Mouse (Mus musculus): ENCODE results near the gene Sdhaf1. TPM values are rescaled to one million over a fixed set of nuclear protein-coding genes. Genes with fewer than 3 reads are reported as not detected.
A peak's percentile ranks its signal among the peaks of the same experiment; 100 is the strongest.

Gene Sdhaf1
- polyA plus RNA-seq, 1 experiment from 2014 or later: 14.3 TPM

DNA sequence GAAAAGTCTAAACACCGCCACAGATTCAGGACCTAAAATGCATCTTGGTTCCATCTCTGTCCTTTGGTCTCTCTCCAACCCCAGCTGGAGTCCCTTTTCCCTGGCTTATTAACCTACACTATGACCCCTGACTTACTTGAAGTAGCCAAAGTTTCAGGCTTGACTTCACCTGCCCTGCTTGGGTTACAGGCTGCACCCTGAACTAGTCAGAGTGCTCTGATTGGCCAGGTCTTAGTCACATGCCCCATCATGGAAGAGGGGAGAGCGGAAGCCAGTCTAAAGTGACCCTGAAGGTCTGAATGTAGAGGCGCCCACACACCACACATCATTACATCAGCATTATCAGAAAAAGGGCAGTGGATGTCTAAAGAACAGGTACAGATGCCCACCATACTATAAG, 5.6 kb downstream of the Sdhaf1 start:
- 95% methylated on average over 3 of the region's 3 CpGs for WGBS
- H3K27ac ChIP-seq (ENCODE audit: low read length): no peak overlapping the region

DNA sequence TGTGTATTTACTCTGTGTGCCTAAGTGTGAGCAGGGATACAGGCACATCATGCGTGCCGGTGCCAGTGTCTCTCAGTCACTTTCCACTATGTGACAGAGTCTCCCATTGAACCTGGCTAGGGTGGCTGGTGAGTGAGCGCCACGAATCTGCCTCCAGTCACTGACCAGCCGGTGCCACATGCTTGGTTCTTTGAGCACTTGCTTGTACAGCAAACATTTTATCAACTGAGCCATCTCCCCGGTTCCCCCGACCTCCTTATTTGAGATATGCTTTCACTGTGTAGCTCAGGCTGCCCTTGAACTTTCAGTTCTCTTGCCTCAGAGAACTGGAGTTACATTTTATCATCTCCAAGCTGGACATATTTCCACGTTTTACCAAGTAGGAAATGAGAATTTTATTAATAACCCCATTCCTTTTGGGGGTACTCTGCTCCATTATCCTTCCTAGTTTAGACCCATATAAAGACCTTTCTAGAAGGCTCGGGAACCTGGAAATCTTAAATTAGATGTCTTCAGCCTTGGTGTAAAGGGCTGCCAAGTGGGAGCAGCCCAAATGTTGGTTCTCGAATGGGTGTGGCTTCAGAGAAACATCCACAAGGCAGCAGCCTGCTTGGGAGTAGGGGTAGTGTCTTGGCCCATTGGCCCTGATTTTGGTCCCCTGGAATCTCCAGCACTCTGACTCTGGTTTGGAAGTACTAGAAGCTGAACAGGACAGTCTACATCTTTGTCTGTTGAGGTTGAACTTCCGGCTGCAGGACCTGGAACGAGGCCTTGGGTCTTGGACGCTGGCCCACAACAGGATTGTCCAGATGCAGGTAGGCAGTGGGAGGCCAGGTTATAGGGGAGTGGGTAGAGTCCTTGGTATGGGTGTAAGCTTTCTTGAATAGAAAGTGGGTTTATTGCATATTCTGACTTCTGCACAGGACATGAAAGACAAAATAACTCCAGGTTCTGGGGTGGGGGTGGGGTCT, 7.9 kb downstream of the Sdhaf1 start:
- WGBS: 65% methylated on average over 13 of the region's 13 CpGs
- Histone ChIP-seq H3K9me3 (ENCODE audit: control insufficient read depth, low read length) (no peaks in the 10 kb centered on the region), H3K9ac (ENCODE audit: low read depth, low read length) (peak overlapping the region; percentile 60), H3K36me3 (ENCODE audit: control insufficient read depth, insufficient read depth, low read length) (no peaks in the 10 kb centered on the region), H3K4me3 (ENCODE audit: low read length) (peak overlapping the region; percentile 53), H3K27ac (ENCODE audit: low read length) (no peak overlapping the region), H3K4me1 (ENCODE audit: control insufficient read depth, insufficient read depth, low read length) (peaks cover 8% of the 10 kb centered on the region; the same call in 1 of the 2 replicates), H3K27me3 (replicated peaks; ENCODE audit: control insufficient read depth, insufficient read depth, low read length) (no peaks in the 10 kb centered on the region), H3K4me2 (ENCODE audit: low read depth, low read length) (peak overlapping the region; percentile 57)
- no peak for ATAC-seq

More for the DNA sequence above, 5.6 kb downstream of the Sdhaf1 start:
- no peak overlapping the region for H3K9ac ChIP-seq (ENCODE audit: low read depth, low read length)
- no peak overlapping the region for H3K4me3 ChIP-seq (ENCODE audit: low read length)
- no peak for ATAC-seq
- H3K36me3 ChIP-seq (ENCODE audit: control insufficient read depth, insufficient read depth, low read length): no peaks in the 10 kb centered on the region
- peaks cover 12% of the 10 kb centered on the region for H3K4me1 ChIP-seq (ENCODE audit: control insufficient read depth, insufficient read depth, low read length)
- H3K27me3 ChIP-seq (replicated peaks; ENCODE audit: control insufficient read depth, insufficient read depth, low read length): no peaks in the 10 kb centered on the region
- H3K4me2 ChIP-seq (ENCODE audit: low read depth, low read length): no peak overlapping the region
- H3K9me3 ChIP-seq (ENCODE audit: control insufficient read depth, low read length): no peaks in the 10 kb centered on the region

DNA sequence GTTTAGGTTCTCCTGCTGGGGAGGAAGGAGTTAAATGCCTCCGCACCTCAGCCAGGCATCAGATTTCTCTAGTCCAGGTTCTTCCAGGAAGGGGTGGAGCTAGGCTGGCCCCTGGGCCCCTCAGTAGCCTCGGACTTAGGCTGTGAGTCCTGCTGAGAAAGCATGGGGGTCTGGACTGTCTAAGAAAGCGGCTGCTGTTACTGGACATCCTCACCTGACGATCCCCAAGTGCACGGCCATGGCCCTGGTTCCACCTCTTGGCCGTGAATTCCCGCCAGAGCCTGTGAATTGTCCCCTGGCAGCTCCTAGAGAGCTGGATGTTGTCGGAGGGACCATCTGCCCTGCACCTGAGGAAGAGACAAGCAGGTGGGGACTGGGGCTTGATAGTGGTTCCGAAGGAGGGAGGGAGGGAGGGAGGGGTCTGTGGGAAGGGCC, 9.0 kb downstream of the Sdhaf1 start, which contains the start of gene Syne4:
Gene Syne4 (plus strand): TSS at position 87 of the 435 bp plus-strand sequence.
- peak within 1 kb of the TSS; percentile 57 for H3K4me2 ChIP-seq (ENCODE audit: low read depth, low read length)
- no peaks in the 10 kb centered on the region for H3K9me3 ChIP-seq (ENCODE audit: control insufficient read depth, low read length)
- WGBS: 3% methylated on average over 9 of the region's 9 CpGs
- peak; percentile 88 for ATAC-seq
- peak within 1 kb of the TSS; percentile 60 for H3K9ac ChIP-seq (ENCODE audit: low read depth, low read length)
- H3K27ac ChIP-seq (ENCODE audit: low read length): peak within 1 kb of the TSS; percentile 1; the same call in 1 of the 2 replicates
- H3K36me3 ChIP-seq (ENCODE audit: control insufficient read depth, insufficient read depth, low read length): no peaks in the 10 kb centered on the region
- H3K27me3 ChIP-seq (replicated peaks; ENCODE audit: control insufficient read depth, insufficient read depth, low read length): no peaks in the 10 kb centered on the region
- peak within 1 kb of the TSS; percentile 53 for H3K4me3 ChIP-seq (ENCODE audit: low read length)
- peaks cover 11% of the 10 kb centered on the region for H3K4me1 ChIP-seq (ENCODE audit: control insufficient read depth, insufficient read depth, low read length)

DNA sequence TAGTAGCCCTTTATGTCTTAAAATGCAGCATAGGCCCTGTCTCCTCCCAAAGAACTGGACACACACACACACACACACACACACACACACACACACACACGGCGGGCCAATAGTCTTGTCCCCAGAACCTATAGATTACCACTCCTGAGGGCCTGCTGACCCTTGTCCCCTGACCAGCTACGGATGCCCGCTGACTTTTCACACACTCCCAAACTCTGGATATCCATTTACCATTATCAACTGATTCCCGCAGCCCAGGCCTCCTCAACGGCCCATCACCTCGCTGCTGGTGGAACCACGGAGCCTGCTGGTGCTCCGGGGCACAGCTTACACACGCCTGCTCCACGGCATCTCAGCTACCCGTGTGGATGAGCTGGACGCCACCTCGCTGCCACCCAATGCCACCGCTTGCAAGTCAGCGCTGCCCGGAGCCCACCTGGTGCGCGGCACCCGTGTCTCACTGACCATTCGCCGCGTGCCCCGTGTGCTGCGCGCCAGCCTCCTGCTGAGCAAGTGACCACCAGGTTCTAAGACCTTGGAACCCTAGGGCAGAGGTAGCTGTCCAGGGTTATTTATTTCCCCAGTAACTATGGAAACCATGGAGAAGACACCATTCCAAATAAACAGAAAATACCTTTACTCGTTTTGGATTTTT, 9.9 kb downstream of the Sdhaf1 start:
- no peak overlapping the region for H3K27ac ChIP-seq (ENCODE audit: low read length)
- H3K9me3 ChIP-seq (ENCODE audit: control insufficient read depth, low read length): no peaks in the 10 kb centered on the region
- no peak overlapping the region for H3K4me2 ChIP-seq (ENCODE audit: low read depth, low read length)
- H3K4me3 ChIP-seq (ENCODE audit: low read length): no peak overlapping the region
- H3K36me3 ChIP-seq (ENCODE audit: control insufficient read depth, insufficient read depth, low read length): no peaks in the 10 kb centered on the region
- 47% methylated on average over 27 of the region's 27 CpGs for WGBS
- H3K27me3 ChIP-seq (replicated peaks; ENCODE audit: control insufficient read depth, insufficient read depth, low read length): no peaks in the 10 kb centered on the region
- H3K9ac ChIP-seq (ENCODE audit: low read depth, low read length): no peak overlapping the region
- peaks cover 17% of the 10 kb centered on the region for H3K4me1 ChIP-seq (ENCODE audit: control insufficient read depth, insufficient read depth, low read length)
- ATAC-seq: no peak

DNA sequence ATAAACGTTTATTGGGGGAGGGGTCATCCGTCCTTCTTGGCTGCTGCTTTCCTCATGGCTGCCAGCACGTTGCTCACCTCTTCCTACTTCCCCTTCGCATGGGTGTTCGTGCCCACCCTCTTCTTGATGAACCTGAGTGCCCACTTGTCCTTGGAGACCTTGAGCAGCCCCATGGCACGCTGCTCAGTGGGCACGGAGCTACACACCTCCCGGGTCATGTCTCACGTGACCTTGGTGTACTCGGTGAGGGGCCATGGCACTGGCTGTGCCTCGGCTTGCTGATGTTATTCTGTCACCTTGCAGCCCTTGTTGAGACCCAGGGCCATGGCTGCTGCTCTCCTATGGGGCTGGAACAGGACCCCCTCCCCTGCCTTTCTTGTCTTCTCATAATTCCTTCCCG, 13.6 kb downstream of the Sdhaf1 start:
- H3K27me3 ChIP-seq (replicated peaks; ENCODE audit: control insufficient read depth, insufficient read depth, low read length): no peaks in the 10 kb centered on the region
- H3K36me3 ChIP-seq (ENCODE audit: control insufficient read depth, insufficient read depth, low read length): no peaks in the 10 kb centered on the region
- H3K4me2 ChIP-seq (ENCODE audit: low read depth, low read length): no peak overlapping the region
- H3K4me3 ChIP-seq (ENCODE audit: low read length): no peak overlapping the region
- 81% methylated on average over 12 of the region's 12 CpGs for WGBS
- H3K4me1 ChIP-seq (ENCODE audit: control insufficient read depth, insufficient read depth, low read length): peaks cover 20% of the 10 kb centered on the region
- ATAC-seq: no peak
- no peaks in the 10 kb centered on the region for H3K9me3 ChIP-seq (ENCODE audit: control insufficient read depth, low read length)
- H3K9ac ChIP-seq (ENCODE audit: low read depth, low read length): no peak overlapping the region
- H3K27ac ChIP-seq (ENCODE audit: low read length): no peak overlapping the region

DNA sequence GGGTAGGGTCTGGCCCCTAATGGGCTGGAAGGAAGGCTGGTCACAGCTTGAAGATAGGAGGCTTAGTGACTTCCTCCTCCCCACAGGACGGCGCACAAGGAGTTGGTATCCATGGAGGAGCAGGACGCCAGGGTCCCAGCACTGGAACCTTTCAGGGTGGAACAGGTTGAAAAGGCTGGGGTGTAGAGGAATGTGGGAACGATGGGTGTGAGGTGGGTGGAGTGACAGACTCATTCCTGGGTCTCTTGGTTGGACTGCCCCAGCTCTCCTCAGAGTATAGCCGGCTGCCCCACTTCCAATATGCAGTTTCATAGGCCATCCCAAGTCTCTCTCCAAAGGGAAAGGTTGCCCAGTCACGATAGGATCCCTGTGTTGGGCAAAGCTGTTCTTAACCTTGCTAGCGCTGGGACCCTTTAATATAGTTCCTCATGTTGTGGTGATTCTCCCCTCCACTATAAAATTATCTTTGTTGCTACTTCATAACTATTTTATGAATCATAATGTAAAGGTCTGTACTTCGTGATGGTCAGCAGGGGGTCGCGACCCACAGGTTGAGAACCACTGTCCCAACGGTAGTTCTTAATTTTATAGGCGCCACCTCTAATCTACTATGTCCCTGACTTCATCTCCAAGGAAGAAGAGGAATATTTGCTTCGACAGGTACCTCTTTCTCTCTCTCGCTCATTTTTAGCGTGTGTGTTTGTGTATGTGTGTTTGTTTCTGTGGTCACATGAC, 14.1 kb downstream of the Sdhaf1 start:
- peak overlapping the region; percentile 69 for H3K9ac ChIP-seq (ENCODE audit: low read depth, low read length)
- 58% methylated on average over 15 of the region's 15 CpGs for WGBS
- no peaks in the 10 kb centered on the region for H3K36me3 ChIP-seq (ENCODE audit: control insufficient read depth, insufficient read depth, low read length)
- H3K27me3 ChIP-seq (replicated peaks; ENCODE audit: control insufficient read depth, insufficient read depth, low read length): no peaks in the 10 kb centered on the region
- peak overlapping the region; percentile 80 for H3K4me2 ChIP-seq (ENCODE audit: low read depth, low read length)
- H3K27ac ChIP-seq (ENCODE audit: low read length): 0 out of 2 replicates have a peak overlapping the region, but pooled peaks have one; percentile 6
- H3K4me3 ChIP-seq (ENCODE audit: low read length): peak overlapping the region; percentile 67
- peaks cover 20% of the 10 kb centered on the region for H3K4me1 ChIP-seq (ENCODE audit: control insufficient read depth, insufficient read depth, low read length)
- H3K9me3 ChIP-seq (ENCODE audit: control insufficient read depth, low read length): no peaks in the 10 kb centered on the region
- no peak for ATAC-seq

DNA sequence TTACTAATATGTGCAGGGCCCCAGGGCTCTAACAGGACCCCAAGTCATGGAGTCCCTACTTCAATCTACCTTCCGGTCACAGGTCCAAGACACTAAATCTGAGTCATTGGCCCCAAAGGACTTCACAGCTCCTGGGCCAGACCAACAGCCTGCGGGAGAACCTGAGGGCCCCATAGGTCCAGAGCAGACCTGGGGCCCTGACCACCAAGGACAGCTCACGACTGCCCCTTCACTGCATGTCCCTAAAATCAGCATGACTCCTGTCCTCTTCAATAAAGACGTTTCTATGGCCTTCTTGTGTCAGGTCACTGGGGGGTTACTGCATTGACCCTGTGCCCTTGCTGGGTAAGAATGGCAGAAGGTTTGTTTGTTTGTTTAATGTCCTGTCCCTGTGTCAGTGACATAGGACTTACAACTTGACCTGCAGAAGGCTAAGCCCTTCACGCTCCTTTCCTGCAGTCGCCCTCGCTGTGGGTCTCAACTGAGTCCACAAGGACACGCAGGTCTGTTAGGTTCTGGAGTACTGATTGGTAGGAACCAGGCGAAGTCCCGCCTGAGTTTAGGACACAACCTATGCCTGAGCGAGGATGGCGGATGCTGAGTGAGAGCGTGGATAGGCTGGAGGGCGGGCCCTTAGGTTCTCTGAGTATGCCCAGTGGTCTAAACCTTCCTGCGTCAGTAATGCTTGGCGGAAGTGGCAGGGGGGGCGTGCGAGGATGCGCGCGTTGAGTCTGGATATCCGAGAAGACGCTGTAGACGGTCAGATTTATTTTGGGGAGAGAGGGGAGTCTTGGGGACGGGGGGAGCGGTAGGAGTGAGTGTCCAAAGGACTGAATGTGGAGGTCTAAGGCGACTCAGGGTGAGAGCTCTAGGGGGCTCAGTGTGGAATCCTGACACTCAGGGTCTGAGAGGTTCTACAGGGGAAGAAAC, 15.4 kb downstream of the Sdhaf1 start, which contains the start of gene Alkbh6:
Gene Alkbh6 (plus strand): TSS at position 642 of the 930 bp plus-strand sequence.
- H3K27ac ChIP-seq (ENCODE audit: low read length): peak within 1 kb of the TSS; percentile 79
- H3K27me3 ChIP-seq (replicated peaks; ENCODE audit: control insufficient read depth, insufficient read depth, low read length): no peaks in the 10 kb centered on the region
- peaks cover 14% of the 10 kb centered on the region for H3K4me1 ChIP-seq (ENCODE audit: control insufficient read depth, insufficient read depth, low read length)
- H3K36me3 ChIP-seq (ENCODE audit: control insufficient read depth, insufficient read depth, low read length): no peaks in the 10 kb centered on the region
- H3K4me2 ChIP-seq (ENCODE audit: low read depth, low read length): peak within 1 kb of the TSS; percentile 84
- H3K4me3 ChIP-seq (ENCODE audit: low read length): peak within 1 kb of the TSS; percentile 67
- ATAC-seq: peak; percentile 100
- H3K9ac ChIP-seq (ENCODE audit: low read depth, low read length): peak within 1 kb of the TSS; percentile 69
- 4% methylated on average over 27 of the region's 27 CpGs for WGBS
- no peaks in the 10 kb centered on the region for H3K9me3 ChIP-seq (ENCODE audit: control insufficient read depth, low read length)

DNA sequence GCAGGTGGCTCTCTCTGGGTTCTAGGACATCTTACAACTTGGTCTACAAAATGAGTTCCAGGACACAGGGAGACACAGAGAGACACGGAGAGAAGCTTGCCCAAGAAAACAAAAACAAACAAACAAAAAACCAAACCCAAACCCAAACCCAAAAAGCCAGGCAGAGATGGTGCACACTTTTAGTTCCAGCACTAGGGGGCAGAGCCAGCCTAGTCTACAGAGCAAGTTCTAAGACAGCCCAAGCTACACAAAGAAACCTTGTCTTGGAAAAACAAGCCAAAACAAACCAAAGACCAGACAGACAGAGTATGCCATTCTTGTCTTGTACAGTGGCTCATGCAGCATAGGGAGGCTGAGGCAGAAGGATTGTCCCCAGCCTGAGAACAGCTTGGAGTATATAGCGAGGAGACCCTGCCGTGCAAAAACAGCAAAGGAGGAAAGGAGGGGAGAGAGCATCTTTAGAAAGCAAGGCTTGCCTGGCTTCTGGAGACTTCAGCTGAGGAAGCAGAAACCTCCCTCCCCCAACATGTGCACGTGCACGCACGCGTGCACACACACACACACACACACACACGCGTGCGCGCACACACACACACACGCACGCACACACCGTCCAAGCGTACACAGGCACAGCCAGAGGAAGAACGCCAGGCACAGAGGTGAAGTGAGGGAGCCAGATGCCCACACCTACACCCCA, 17.5 kb downstream of the Sdhaf1 start:
- no peaks in the 10 kb centered on the region for H3K27me3 ChIP-seq (replicated peaks; ENCODE audit: control insufficient read depth, insufficient read depth, low read length)
- no peak overlapping the region for H3K27ac ChIP-seq (ENCODE audit: low read length)
- no peaks in the 10 kb centered on the region for H3K9me3 ChIP-seq (ENCODE audit: control insufficient read depth, low read length)
- no peaks in the 10 kb centered on the region for H3K36me3 ChIP-seq (ENCODE audit: control insufficient read depth, insufficient read depth, low read length)
- H3K9ac ChIP-seq (ENCODE audit: low read depth, low read length): no peak overlapping the region
- ATAC-seq: no peak
- H3K4me3 ChIP-seq (ENCODE audit: low read length): no peak overlapping the region
- WGBS: 90% methylated on average over 16 of the region's 16 CpGs
- no peak overlapping the region for H3K4me2 ChIP-seq (ENCODE audit: low read depth, low read length)
- H3K4me1 ChIP-seq (ENCODE audit: control insufficient read depth, insufficient read depth, low read length): peaks cover 14% of the 10 kb centered on the region
